Mouse (Mus musculus): ENCODE data around the gene Mustn1. TPM values are rescaled to one million over a fixed set of nuclear protein-coding genes. Genes with fewer than 3 reads are reported as not detected.

Gene Mustn1
- total RNA-seq, 2 experiments from 2014 or later, result 1.9 to 2.1 TPM

- DNase-seq (ENCODE audit: low spot score in 2 of 2), result no peak
These were observed 794 bp downstream of the Mustn1 start for GRCm38 (mm10) chr14:30879794-30880193.

DNA sequence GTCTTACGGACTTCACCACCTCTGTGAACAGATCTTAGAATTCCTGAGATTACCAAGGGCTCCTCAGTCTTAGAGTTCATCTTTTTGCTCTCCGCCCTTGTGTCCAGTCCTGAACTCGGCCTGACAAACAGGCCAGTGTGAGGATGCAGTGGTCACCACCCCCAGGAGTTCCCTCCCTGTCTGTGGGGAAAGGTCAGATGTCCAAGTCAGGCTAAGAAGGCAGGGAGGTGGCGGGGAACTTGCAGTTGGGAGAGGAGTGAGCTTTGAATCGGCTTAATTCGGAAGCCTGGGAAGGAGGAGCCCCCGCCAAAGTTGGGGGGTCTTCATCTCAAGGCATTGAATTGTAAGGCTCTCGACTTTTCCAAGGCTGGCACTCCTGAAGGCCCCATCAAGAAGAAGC is 1.3 kb downstream of the Mustn1 start:
- no peak for DNase-seq (ENCODE audit: low spot score in 2 of 2)

DNA sequence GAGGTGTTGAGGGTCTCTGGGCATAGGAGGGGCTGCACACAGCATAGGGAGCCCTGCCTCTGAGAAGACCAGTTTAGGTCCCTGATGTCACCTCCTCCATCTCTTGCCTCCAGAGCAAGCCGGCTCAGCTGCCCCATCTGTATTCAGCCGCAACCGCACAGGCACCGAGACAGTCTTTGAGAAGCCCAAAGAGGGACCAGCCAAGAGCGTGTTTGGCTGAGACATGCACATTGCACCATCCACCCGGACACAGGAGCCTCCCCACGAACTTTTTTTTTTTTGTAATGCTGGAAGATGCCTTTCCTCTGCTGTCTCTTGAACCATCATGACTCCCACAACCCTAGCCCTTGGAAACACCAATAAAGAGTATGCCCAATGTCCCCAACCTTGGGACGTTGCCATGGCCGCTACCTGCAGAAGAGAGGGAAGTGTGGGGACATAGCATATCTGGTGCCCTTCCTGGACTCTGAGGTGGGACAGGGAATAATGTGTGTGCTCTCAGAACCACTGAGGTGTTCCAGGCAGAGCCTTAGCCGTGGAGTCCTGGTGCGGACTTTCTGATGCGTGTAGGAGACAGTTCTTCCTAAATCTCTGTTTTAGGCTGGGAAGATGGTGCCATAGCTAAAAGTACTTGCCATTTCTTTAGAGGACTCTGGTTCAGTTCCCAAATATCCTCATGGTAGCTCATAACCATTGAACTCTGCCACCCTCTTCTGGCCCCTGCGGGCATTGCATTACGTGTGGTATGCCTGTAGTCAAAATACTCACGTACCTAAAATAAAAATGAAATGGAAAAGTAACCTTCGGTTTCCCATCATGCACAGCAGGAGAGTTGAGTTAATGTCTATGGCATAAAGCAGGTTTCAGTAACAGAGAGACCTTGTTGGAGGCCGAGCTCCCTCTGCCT is 2.1 kb downstream of the Mustn1 start:
- DNase-seq (ENCODE audit: low spot score in 2 of 2), result peak in 1 of 2 experiments; percentile 34

- DNase-seq (ENCODE audit: low spot score in 2 of 2), result no peak
These were observed 2.7 kb downstream of the Mustn1 start for GRCm38 (mm10) chr14:30881718-30882108.

DNA sequence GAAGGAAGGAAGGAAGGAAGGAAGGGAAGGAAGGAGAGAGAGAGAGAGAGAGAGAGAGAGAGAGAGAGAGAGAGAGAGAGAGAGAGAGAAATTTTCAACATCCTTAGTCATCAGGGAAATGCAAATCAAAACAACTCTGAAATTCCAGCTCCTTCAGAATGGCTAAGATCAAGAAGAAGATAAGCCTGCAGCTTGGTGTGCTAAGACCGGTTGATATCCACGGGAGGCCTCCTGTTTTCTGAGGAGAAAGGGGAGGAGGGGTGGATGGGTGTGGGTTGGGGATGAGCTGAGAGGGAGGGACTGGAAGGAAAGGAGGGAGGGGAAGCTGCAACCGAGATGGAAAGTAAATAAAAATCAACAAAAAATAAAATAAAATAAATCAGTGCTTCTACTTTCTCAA is 6.3 kb downstream of the Mustn1 start:
- DNase-seq (ENCODE audit: low spot score in 2 of 2), result no peak

DNA sequence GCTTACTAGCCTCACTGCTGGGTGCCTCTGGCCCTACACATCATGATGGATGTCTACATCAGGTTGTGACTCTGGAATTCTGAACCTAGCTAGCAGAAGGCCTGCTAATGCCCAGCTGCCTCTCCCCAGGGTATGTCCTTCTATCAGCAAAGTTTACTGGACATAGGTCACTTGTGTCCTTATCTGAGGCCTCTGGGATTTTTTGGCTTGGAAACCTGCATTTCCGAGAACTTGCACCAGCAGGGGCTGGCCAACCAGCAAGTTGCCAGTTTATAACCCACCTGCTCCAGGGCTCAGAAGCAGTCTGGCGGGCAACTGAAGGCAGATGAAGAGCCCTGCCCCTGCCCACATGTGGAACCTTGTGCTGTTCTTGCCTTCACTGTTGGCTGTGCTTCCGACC is 7.2 kb downstream of the Mustn1 start, which contains the start of gene Itih4:
TSS of gene Itih4 (plus strand) at position 273 of the 400 bp plus-strand sequence.
- no peak for DNase-seq (ENCODE audit: low spot score in 2 of 2)

DNA sequence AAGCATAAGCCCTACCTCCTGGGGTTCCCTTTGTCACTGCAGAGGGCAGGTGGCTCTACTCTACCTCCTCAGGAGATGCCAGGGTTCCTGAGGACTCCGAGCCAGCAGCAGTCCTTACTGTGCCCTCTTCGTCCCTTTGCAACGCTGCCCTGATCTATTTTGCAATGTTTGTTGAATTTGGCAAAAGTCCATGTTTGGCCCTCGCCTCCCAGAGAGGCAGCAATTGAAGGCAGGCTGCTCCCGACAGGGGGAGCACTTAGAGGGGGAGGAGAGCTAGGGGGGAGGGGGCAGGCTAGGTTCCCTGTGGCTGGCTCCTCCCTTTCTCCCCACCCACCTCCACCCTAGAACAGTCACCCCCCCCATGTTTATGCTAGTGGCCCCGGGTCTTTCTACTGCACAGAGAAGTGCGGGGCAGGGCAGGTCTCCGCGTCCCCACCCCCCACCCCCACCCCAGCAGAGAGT is 9.3 kb downstream of the Mustn1 start:
- peak in 1 of 2 experiments; percentile 22 for DNase-seq (ENCODE audit: low spot score in 2 of 2)

DNA sequence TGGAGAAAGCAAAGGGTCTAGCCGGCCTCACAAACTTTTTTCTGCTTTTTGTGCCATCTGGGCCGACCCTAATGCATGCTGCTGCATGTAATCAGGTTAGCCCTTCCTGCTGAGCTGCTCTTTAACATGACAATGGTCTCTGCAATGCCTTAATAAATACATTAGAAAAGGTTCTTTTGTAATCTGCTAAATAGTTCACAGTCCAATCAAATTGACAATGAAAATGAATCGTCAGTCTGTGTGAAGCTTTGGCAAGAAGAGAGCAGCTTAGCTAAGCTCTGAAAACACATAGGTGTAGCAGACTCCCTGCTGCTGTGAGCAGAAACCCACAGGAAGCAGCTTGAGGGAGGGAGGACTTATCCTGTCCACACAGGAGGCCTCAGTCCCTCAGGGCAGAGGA is 21.0 kb downstream of the Mustn1 start:
- no peak for DNase-seq (ENCODE audit: low spot score in 2 of 2)

GRCm38 (mm10) chr14:30902628-30903027 is 23.6 kb downstream of the Mustn1 start:
- no peak for DNase-seq (ENCODE audit: low spot score in 2 of 2)

DNA sequence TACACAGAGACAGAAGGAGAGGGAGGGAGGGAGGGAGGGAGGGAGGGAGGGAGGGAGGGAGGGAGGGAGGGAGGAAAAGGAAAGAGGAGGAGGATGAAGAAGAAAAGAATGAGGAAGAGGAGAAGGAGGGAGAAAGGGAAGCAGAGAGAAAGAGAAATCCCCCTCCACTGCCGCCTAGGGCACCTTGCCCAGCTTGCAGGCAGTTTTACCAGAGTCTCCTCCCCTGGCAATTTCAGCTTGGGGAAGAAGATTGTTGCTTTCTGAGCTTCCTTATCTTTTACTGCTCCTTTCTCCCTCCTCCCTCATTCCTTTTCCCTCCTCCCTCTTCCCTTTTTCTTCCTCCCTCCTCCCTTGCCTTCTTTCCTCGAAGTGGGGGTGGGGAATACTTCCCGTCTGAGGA is 24.0 kb downstream of the Mustn1 start:
- no peak for DNase-seq (ENCODE audit: low spot score in 2 of 2)

DNA sequence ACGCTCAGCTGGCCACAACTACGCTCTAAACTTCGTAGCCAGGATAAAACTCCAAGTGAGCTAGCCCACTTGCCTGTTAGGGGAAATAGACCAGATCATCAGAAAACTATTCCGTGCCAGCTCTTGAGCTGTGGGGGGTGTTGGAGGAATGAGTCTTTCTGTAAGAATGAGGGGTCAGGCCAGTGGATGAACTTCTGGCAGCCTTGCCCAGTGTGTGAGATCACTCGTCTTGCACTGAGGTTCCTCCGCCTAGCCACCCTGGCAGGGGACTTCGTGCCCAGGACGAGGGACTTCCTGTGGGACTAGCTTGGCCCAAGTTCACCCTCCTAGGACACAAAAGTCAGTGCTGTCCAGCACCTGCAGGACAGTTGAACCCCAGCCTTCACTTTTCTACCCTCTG is 25.3 kb downstream of the Mustn1 start:
- no peak for DNase-seq (ENCODE audit: low spot score in 2 of 2)

DNA sequence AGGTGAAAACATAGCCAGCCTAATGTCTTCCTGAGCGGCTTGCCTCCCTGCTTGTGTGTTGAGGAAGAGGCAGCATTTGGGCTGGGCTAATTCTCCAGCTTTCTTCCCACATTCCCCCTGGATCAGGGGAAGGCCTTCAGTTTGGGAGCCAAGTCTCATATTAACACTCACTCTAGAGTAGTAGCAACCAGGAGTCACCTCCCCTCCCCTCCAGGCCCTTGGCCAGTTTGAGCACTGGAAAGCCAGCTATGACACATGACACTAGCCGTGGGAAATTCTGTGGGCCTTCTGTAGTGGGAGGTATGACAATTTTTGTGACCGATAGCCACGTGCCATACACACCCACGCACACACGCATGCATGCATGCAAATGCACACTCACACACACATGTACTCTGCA is 27.0 kb downstream of the Mustn1 start:
- DNase-seq (ENCODE audit: low spot score in 2 of 2), result no peak

DNA sequence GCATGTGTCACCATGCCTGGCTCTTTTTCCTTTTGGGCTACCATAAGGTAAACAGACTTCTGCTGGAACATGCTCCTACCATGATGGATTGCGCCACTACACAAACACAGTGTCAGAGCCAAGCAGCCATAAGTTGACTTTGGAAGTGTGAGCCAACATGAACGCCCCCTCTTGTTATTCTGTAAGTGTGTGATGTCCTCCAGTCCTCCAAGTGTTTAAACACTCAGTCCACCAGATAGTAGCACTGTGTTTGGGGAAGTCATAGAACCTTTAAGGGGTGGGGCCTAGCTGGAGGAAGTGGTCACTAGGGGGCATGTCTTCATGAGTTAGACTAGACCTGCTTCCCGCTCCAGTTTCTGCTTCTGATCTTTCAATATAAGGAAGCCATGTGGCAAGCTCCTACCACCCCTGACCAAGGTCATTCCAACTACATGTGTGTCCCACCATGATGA is 28.8 kb downstream of the Mustn1 start:
- peak in 1 of 2 experiments; percentile 22 for DNase-seq (ENCODE audit: low spot score in 2 of 2)

DNA sequence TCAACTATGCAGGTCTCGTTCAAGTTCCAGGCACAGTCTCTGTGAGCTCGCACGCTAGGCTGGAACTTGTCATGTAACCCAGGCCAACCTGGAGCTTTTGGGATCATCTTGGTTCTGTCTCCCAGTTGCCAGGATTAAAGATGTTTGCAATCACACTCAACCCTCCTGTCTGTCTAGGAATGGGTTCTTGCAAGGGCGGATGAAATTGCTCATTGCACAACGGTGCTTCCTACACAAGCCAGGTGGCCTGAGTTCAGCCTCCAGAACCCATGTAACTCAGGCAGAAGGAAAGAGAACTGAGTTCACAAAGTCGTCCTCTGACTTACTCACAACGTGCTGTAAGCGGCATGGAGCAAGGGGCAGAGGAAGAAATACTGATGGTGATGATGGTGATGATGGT is 32.1 kb downstream of the Mustn1 start:
- no peak for DNase-seq (ENCODE audit: low spot score in 2 of 2)

- no peak for DNase-seq (ENCODE audit: low spot score in 2 of 2)
These were observed 33.6 kb downstream of the Mustn1 start for GRCm38 (mm10) chr14:30912641-30913040.

DNA sequence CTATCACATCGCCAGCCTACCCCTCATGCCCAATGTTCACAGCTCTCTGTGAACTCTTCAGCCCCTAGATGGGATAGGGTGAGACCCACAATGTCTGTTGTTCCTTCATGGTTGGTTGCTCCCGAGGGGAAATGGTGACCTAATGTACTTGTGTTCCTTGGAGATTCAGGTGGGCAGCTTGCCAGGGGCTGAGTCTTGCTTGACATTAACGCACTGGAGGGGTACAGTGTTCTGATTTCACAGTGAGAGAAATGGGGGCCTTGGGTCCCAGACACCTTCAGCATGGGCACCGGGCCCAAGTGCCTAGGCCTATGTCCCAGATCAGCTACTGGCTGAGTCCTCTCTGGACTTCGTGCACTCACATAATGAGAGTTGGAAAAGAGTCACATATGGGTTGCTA is 34.4 kb downstream of the Mustn1 start:
- DNase-seq (ENCODE audit: low spot score in 2 of 2), result no peak

- no peak for DNase-seq (ENCODE audit: low spot score in 2 of 2)
These were observed 37.5 kb downstream of the Mustn1 start for GRCm38 (mm10) chr14:30916516-30916915.

GRCm38 (mm10) chr14:30922053-30922670 is 43.2 kb downstream of the Mustn1 start:
- peak in 1 of 2 experiments; percentile 26 for DNase-seq (ENCODE audit: low spot score in 2 of 2)

DNA sequence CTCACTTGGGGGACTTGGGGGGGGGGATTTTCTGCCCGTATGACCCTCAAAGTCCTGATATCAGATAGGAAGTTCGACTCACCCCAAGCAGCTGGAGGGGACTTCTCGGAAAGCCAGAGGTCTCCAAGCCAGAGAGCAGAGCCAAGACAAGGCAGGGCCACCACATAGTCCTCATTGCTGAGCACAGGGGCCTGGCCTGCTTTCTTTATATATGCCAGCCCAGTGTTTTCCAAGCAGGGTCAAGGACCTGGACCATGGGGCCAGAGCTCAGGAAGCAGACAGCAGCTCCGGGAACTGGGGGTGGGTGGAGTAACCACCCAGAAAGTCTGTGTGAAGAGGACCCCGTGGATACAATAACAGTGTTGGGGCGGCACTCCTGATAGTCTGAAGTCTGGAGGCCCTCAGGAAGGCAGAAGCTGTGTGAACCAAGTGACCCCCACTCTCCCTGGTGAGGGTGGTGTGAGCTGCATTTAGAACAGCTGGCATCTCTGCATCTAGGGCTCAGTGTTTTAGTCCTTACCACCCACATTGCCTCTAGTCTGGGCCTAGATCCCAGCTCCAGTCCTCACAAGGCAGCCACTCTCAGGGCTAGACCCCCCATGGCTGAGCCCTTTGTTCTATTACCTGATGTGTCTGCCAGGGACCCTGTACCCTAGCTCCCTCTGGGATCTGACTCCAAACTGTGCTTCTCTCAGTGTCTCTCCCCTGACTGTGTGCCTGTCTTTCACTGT is 44.5 kb downstream of the Mustn1 start, which contains the start of gene Itih3:
TSS of gene Itih3 (minus strand) at position 386 of the 731 bp plus-strand sequence.
- DNase-seq (ENCODE audit: low spot score in 2 of 2), result peak; percentile 29 to 63

GRCm38 (mm10) chr14:30925492-30925891 is 46.5 kb downstream of the Mustn1 start:
- DNase-seq (ENCODE audit: low spot score in 2 of 2), result no peak

GRCm38 (mm10) chr14:30930386-30930785 is 51.4 kb downstream of the Mustn1 start:
- no peak for DNase-seq (ENCODE audit: low spot score in 2 of 2)

Measured in layer of hippocampus, postnatal 14 days (tissue).